Mouse (Mus musculus): ENCODE results near the gene St3gal5.
A peak's percentile ranks its signal among the peaks of the same experiment; 100 is the strongest.

Gene St3gal5

DNA sequence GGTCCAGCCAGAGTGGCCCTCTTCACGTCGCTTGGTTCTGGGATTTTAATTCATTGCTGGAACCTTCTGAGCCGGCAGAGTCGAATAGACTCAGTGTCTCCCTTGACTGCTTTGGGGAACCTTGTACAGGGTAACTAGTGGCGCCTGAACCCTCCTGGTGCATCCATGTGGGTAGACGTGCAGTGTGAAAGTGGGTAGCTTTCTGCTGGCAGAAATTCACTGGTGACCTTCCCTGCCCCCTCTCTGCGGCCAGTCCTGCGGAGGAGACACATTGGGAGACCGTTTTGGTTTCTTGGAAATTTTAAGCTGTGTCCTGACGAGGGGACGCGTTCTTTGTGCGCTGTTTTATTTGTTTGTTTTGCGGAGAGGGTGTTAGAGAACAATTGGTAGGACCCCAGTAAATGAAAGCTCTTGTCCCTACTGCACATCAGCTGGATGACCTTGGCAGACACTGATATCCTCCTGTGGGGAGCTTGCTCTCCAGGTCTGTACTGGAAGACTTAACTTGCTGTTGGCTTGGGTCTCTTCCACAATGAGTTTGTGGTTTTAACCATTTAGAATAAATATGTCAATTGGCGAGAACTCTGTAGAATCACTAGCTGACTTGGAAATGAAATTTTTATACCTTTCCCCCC lies 746 bp downstream of the St3gal5 start:
- peak in 1 of 2 experiments; percentile 21 for DNase-seq

DNA sequence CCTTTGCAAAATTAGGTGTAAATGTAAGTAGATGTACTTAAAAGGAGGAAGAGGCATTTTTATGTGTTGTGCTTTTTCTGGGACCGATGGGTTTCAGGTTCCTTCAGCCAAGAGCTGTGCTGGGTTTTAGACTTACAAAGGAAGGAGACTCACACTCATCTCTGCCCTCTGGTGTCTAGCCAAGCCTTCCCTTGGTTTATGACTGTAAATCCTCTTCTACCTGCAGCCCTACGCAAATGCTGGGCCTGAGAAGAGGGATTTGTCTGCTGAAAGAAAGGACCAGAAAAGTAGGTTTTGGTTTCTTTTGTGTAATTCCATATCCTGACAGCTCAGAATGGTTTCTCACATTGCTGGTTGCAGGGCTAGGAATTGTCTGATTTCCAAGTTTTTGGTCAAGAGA lies 1.3 kb downstream of the St3gal5 start:
- DNase-seq: no peak

DNA sequence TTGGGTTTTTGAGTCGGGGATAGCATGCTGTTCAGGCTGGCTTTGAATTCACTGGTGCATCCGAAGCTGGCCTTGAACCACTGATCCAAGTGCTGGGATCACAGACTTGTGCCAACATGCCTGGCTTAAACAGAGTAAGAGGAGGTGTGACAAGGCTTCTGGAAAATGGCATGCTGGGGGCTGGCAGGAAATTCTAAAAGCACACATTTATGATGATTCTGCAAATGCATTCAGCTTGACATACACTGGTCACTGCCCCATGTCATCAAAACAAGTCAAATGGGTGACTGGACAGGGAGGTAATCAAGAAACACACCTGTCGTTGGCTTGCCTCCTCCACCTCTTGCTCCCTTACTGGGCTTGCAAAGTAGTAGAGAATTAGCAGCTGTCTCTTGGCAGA lies 1.9 kb downstream of the St3gal5 start:
- DNase-seq: no peak

DNA sequence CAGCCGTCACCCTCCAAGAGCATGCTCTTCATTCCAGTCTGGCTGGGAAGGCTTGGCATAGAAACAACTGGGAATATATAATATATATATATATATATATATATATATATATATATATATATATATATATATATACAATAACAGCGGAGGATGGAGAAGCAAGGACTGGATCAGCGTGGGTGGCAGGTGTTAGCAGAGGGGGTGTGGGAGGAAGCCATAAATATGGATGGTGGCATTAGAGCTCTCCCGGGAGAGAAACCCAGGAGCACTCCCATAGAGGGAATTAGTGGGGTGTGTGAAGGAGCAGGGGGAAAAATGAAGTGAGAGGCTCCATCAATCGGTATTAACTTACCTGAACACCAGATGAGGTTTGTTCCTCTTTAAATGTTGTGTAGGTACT lies 2.8 kb downstream of the St3gal5 start:
- DNase-seq: no peak

DNA sequence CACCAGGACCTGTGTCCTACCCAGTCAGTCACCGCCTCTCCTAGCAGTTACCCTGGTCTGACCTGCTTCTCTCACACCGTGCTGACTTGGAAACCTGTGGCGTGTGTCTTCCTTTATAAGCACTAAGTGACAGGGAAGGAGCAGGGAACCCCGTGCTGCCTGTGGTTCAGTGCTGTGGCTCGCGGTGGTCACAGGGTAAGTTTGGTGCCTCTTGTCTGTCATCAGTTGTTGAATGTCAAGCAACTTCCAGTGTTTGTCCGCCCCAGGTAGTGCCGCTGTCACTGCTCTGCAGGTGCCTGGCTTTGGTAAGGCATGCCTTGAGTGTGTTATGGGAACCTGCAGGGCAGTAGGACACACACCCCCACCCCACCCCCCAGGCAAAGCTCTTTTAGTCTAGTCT lies 3.5 kb downstream of the St3gal5 start:
- no peak for DNase-seq

DNA sequence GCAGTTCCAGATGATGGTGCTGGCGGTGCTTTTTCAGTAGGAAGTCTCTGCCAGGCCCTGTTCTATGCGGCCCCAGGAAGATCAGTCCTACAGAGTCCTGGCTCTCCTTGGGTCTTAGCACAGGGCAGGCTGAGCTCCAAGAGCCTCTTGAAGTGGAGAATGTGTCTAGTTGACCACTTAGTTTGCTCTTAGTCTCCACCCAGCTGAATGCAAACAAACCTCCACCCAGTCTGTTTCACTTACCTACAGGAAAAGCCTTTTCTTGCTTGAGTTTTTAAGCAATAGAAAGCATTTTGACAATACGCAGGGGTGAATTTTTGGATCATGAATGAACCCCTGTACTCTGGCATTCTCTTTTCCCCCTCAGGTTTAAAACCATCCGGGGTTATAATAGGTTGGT lies 4.0 kb downstream of the St3gal5 start:
- DNase-seq: no peak

DNA sequence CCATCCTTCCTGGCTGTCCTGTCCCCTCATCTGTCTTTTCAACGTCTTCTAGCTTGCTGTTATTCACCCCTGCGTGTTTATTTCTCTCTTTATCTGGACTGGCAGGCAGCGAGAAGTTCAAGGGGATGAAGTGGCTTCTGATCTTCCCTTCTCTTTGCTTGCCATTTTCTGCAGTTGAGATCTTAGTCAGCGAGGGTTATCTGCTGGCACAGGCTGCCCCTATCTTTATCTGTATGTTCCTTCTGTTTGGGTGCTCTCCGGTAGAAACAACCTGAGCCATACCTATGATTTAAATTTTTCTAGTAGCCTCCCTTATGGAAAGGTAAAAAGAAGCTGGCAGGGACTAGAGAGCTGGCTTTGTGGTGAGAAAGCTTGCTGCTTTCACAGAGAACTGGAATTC lies 4.7 kb downstream of the St3gal5 start:
- no peak for DNase-seq

DNA sequence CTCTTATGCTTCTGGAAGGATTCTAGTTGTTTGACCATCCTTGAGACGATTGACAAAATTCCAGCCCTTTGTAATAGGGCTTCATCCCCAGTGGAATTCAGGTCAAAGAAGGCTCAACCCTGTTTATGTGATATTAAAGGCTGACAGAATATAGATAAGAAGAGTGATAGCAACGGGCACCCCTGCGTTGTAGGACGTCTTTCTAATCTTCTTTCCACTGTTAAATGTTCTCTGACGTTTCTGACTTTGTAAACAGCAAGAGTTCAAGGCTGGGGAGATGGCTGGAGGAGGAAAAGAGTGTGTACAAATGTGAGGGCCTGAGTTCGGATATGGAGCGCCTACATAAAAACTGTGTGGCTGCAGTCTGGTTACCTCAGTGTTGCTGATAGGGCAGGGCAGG lies 7.1 kb downstream of the St3gal5 start:
- no peak for DNase-seq

DNA sequence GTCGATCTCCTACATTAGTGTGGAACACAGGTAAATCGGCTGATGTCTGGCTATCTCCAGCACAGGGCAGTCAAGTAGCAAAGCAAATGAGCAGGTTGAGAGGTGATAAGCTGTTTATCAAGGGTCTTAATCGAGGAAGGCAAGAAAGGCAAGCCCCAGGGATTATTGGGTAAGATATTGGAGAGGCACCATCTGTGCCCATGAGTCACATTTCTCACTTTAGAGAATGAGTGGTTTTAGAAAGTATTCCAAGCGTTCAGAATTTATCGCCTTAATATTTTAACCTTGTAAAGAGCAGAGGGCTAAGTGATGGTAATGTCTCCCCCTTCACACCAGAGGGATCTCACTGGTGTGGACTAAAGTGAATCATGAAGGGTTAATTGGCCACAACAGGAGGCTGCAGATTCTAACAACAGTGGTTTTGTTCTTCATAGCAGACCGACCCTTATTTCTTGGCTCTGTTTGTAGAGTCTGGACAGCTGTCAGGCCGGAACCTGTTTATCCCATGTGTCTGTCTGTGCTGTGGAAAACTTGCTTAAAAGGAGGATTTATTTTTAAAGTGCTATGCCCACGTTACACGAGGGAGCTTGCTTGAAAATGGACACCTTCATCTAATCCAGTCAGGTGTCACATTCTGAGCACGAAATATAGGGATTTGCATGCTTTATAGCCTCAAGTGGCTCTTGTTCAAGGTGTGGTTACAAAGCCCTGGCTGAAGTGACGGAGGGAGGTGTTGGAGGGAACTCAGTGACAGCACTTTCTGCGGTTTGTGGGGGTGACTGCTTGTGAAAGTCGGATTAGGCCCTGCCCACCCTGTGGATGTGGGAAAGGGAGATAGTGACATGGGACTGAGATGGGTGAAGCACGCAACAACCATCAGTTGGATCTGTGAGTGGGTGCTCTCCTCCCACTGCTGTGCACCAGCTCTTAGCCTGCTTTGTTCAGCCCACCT lies 11.8 kb downstream of the St3gal5 start:
- DNase-seq: no peak

DNA sequence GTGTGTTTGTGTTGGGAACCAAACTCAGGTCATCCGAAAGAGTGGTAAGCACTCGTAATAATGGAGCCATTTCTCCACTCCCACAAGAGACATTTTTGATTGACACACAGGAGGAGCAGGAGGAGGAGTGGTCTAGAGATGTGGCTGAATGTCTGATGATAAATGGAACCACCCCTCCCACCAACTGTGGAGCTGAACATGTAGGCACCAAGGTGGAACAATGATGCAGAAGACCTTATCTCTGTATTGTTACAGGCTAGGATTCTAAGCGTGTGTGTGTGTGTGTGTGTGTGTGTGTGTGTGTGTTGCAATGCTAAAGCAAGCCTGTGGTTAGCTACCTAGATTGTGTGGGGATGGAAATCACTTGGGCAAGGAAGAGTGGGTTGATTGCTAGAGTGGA lies 13.2 kb downstream of the St3gal5 start:
- DNase-seq: no peak

DNA sequence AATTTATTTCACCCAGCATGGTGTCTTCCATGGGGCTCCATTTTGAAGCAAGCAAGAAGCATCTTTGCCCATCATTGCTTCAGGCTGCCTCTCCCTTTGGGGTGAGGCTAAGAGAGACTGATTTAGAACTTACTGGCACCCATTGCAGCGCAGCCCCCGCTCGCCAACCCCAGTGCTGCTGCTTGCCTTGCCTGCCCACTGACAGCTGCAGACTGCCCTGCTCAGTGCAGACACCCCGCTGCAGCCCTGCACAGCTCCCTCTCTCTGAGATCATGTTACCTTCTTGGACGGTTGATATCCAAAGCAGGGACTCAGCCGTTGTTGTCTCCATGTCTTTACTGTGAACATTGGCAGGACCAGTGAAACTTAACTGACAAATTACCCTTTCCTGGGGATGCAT lies 15.2 kb downstream of the St3gal5 start:
- peak; percentile 16 to 41 for DNase-seq

DNA sequence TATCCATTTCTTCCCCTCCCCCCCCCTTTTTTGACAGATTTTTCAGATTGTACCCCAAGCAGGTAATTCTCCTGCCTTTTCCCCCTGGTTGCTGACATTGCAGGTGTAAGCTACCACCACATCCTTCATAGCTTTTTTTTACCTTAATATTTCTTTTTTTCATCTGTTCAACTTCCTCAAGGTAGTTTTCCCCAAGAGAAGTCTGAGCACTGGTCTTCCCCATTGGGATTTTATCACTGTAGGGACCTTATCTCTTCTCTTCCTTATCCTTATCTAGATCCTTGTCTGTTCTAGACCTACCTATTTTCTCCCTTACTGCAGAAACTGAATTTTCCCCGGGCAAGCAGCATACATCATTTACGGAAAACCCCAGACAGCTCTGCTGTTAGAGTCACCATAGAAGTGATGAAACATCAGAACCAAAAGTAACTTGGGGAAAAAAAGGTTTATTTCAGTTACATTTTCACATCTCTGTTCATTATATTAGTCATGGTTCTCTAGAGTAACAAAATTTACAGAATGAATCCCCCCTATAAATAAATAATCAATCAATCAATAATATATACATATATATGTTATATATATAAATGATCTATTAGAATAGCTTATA lies 15.8 kb downstream of the St3gal5 start:
- DNase-seq: no peak

DNA sequence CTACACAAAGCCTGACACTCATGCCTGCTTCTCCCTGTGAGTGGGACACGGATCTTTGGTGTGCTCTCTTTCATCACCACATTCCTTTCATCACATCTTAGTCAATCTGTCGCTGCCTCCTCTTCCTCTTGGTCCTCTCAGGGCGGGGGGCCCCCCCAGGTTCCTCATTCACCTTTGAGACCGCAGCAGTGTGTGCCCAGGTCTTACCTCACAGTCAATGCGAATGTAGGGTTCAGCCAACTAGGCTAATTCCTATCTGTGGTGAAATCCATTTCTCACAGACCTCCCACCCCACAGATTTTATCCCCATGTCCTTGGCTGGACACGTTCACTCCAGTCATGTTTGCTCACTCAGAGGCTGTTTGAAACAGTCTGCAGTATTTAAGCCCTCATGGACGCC lies 17.5 kb downstream of the St3gal5 start:
- DNase-seq: no peak

DNA sequence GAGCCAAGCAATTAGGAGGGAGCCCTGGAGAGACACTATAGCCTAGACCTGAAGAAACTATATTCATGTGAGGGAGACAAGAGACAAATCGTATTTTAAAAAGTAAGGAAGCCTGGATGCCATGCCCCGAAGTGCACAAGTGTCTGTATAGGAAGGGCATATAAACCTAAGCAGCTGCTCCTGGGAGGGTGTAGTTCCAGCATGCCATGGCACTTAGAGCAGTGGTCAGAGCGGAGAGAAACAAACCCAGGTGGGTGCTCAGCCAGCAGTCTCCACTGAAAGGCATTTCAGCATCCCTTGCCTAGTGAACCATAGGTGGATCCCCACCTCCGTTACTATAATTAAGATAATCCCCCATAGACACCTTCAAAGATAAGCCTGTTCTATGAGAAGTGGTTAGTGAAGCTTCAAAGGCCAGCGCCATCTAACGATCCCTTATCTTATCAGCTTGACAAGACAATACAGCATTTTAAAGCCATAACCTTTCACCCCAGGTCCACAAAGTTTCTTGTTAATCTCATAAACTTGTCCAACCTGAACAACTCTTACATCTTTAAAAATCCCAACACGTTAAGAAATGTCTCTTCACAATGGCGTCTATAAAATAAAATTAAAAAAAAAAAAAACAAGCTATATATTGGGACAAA lies 20.1 kb downstream of the St3gal5 start:
- DNase-seq: no peak

DNA sequence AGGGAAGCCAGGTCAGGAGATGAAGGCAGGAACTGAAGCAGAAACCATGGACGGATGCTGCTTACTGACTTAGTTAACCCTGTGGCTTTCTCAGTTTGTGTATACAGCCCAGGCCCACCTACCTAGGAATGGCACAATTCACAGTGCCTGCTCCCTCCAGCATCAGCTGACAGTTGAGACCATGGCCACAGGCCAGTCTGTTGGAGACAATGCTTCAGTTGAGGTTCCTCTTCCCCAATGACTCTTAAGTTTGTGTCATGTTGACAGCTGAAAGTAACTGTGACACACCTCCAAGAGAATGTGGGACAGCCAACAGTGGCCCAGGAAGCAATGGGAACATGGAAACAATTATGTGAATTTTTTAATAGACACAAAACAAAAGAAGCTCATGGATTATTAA lies 22.5 kb downstream of the St3gal5 start:
- no peak for DNase-seq

DNA sequence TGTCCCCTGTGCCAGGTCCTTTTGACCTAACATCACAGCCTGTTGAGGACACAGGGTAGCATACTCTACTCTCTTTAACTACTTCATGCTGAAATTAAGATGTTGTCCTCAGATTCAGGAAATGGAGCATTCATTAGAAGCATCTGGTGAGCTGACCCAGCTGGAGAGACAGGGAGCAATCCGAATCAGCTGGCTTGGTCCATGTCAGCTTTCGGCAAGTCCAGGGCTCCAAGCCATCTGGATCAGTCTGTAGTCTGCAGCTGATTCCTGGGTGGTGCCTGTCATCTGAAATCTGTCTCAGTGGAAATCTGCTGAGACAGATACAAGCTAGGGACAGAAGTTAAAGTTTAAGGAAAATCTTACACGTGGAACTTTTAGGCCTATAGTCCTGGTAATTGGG lies 23.9 kb downstream of the St3gal5 start:
- peak; percentile 52 to 59 for DNase-seq

DNA sequence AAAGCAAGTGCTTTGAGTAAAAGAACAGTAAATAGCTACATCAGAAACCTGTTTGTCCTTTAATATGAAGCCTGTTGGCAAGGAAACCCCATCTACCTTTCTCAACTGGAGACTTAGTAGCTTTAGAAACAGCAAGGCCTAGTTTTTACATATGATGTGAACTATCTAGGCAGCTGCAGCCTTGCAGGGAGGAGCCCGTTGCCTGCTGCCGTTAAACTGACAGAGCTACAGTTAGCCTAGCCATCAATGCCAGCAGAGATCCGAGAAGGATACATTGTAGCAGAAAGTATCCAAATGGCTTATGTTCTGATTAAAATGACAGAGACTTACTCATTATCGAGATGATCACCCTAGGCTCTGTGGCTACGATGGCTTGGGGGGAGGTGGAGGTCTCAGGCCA lies 25.1 kb downstream of the St3gal5 start:
- no peak for DNase-seq

DNA sequence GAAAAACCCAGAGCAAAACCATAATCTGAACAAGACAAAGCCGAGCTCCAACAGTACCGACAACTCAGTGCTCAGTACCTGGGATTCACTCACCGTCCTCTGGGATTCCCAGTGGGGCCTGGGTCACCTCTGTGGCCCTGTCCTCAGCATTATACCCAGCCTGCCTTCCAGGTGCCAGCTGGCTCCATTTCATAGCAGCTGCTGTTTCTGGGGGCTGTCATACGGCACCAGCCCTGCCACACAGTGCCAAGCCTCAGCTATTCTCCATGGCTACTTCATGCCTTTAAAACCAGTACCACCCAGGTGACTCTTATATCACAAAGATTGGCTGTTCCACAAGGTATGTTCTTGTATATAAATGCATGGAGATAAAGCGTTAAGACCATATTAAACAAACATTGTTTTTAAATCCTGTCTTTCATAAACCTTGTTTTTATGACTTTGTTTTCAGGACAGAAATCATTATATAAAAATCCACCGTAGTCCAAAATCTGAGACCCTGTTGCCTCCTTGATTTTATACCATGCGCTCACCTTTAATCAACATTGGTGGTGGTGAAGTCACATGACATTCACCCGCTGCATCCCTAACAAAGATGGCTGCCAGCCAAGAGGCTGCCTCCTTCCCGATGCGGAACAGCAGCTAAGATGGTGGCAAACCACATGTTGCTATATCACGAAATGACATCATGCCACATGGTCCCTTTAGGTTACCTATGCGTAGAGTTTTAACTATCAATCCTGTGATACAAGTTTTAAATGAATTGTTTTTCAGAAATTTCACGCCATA lies 27.1 kb downstream of the St3gal5 start:
- DNase-seq: no peak

DNA sequence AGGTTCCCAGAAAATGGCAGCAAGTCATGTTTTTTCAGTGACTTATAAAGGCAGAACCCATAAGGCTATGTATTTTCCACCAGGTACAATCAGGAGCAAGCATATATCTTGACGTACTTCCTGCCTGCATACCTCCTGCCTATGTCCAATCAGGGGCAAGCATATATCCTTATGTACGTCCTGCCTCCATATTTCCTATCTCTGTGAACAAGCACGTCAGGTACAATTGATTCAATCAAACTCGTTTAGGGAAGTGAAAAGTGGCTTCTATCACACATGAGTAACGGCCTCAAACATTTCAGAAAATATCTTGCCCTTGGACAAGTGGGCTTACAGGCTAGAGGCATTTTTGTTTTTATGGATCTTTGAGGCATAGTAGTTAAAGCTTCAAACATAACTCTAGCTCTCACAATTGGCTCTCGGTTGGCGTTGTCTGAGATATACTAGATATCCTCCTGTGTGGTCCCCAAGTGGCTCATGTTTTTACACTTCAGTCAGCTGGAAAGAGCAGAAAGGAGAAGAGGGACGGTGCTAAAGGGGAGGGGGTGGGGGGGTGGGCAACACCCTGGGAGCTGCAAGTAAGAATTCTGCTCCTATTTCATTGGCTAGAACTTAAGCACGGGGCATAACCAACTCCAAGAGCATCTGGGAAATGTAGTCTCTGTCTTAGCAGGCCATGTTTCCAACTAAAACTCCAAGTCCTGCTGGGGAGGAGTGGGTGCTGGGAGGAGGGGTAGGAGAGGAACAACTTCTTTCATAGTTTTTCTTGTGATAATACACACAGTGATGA lies 28.9 kb downstream of the St3gal5 start:
- no peak for DNase-seq

DNA sequence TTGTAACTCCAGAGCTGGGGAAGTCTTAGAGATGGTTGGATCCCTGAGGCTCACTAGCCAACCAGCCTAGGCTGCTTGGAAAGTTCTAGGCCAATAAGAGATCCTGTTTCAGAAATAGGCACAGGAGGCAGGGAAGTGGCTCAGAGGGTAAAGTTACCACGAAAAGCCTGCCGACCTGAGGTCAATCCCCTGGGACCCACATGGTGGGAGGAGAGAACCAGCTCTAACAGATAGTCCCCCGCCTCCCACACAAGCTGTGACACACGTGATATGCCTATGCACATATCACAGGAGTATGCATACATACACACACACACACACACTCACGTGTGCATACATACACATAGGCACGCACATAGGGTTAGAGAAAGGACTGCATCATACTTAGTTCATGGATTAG lies 32.7 kb downstream of the St3gal5 start:
- no peak for DNase-seq

DNA sequence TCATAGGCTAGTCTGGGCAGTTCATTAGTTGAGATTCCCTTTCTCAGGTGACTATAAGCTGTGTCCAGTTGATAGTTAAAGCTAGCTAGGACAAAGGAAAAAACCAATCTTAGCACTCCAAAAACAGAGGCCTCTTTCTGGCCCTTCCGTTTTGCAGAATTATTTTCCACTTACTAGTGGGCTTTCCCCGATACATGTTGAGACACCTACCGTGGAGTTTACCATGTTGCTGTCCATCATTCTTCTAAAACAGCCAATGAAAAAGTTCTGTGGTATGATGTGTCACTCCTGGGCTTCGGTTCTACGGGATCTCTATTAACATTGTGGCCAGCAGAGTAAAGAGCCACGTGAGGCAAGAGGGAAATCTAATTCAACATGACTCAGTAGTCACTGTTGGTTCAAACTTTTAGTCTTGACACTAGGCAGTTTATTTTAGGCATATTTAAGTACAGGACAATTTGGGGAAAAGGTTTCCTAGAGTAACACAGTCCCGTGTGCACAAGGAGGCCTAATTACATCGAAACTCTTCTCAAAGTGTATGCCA lies 35.4 kb downstream of the St3gal5 start:
- no peak for DNase-seq

Data from kidney, postnatal 4 days (tissue).